ENCODE assay signal across 21 mouse cellular contexts in genomic region chr3:53288662-53289061, GRCm38 (mm10).
DNase-seq lines count a peak whose midpoint lies in the region; ATAC-seq and TF ChIP-seq lines count a peak whose summit lies in the region.
"Had no signal": no experiment of that assay in that cellular context is flagged by ENCODE, and none has a peak within 500 bp of the region (broad histone marks: within the 10 kb centered on the region; RNA-seq: fewer than 3 reads in every experiment).

No protein-coding gene starts in this region.

- H3K9me3 ChIP-seq in forebrain, postnatal 0 days (ENCODE audit: low read length): no peaks in the 10 kb centered on the region
- no peaks in the 10 kb centered on the region for H3K9me3 ChIP-seq in forebrain, embryonic 12.5 days
- H3K9me3 ChIP-seq in kidney, embryonic 15.5 days (replicated peaks): no peaks in the 10 kb centered on the region
- H3K9me3 ChIP-seq in neural tube, embryonic 13.5 days: no peaks in the 10 kb centered on the region
- no peaks in the 10 kb centered on the region for H3K9me3 ChIP-seq in neural tube, embryonic 15.5 days (replicated peaks)
- H3K9me3 ChIP-seq: embryonic facial prominence, embryonic 12.5 days; heart, embryonic 10.5 days; hindbrain, embryonic 13.5 days had no signal

- H3K4me1 ChIP-seq in forebrain, postnatal 0 days (ENCODE audit: insufficient read depth): no peaks in the 10 kb centered on the region
- no peaks in the 10 kb centered on the region for H3K4me1 ChIP-seq in forebrain, embryonic 12.5 days
- peaks cover 47% of the 10 kb centered on the region for H3K4me1 ChIP-seq in kidney, embryonic 15.5 days
- H3K4me1 ChIP-seq in neural tube, embryonic 13.5 days (replicated peaks): peaks cover 26% of the 10 kb centered on the region
- peaks cover 16% of the 10 kb centered on the region for H3K4me1 ChIP-seq in neural tube, embryonic 15.5 days
- H3K4me1 ChIP-seq: embryonic facial prominence, embryonic 12.5 days had no signal

- no peaks in the 10 kb centered on the region for H3K36me3 ChIP-seq in forebrain, postnatal 0 days (ENCODE audit: insufficient read depth)
- H3K36me3 ChIP-seq in forebrain, embryonic 12.5 days (replicated peaks): no peaks in the 10 kb centered on the region
- no peaks in the 10 kb centered on the region for H3K36me3 ChIP-seq in kidney, embryonic 15.5 days
- no peaks in the 10 kb centered on the region for H3K36me3 ChIP-seq in neural tube, embryonic 13.5 days
- H3K36me3 ChIP-seq in neural tube, embryonic 15.5 days: no peaks in the 10 kb centered on the region
- H3K36me3 ChIP-seq: embryonic facial prominence, embryonic 12.5 days; heart, embryonic 10.5 days; hindbrain, embryonic 13.5 days had no signal

- H3K4me3 ChIP-seq in forebrain, postnatal 0 days (ENCODE audit: low read depth, low read length): no peak overlapping the region
- no peak overlapping the region for H3K4me3 ChIP-seq in forebrain, embryonic 12.5 days (replicated peaks)
- no peak overlapping the region for H3K4me3 ChIP-seq in kidney, embryonic 15.5 days (replicated peaks)
- H3K4me3 ChIP-seq in neural tube, embryonic 13.5 days: no peak overlapping the region
- no peak overlapping the region for H3K4me3 ChIP-seq in neural tube, embryonic 15.5 days (replicated peaks)
- H3K4me3 ChIP-seq: embryonic facial prominence, embryonic 12.5 days; heart, embryonic 10.5 days; hindbrain, embryonic 13.5 days had no signal

- no peak for DNase-seq in forebrain, postnatal 0 days
- DNase-seq in kidney, postnatal 10 days: no peak
- no peak for DNase-seq in right cerebral cortex, postnatal 25 days
- DNase-seq: adrenal gland, postnatal 10 days; B cell, adult 2 months; cerebellum, adult 11-12 months; cerebellum, adult 9-10 months; cerebellum, postnatal 25 days; gastrocnemius, postnatal 36 days; heart, adult 18-20 months; heart, postnatal 10 days had no signal

- H3K4me2 ChIP-seq in forebrain, postnatal 0 days (ENCODE audit: low read depth): no peak overlapping the region
- H3K4me2 ChIP-seq in forebrain, embryonic 12.5 days: no peak overlapping the region
- no peak overlapping the region for H3K4me2 ChIP-seq in kidney, embryonic 15.5 days
- no peak overlapping the region for H3K4me2 ChIP-seq in neural tube, embryonic 13.5 days
- H3K4me2 ChIP-seq in neural tube, embryonic 15.5 days: no peak overlapping the region
- H3K4me2 ChIP-seq: embryonic facial prominence, embryonic 12.5 days; hindbrain, embryonic 13.5 days had no signal

- H3K27me3 ChIP-seq in forebrain, postnatal 0 days (ENCODE audit: insufficient read depth, low read length): no peaks in the 10 kb centered on the region
- H3K27me3 ChIP-seq in forebrain, embryonic 12.5 days: 0 out of 2 replicates have a peak, but pooled peaks cover 5% of the 10 kb centered on the region
- no peaks in the 10 kb centered on the region for H3K27me3 ChIP-seq in kidney, embryonic 15.5 days
- H3K27me3 ChIP-seq in neural tube, embryonic 13.5 days: no peaks in the 10 kb centered on the region
- no peaks in the 10 kb centered on the region for H3K27me3 ChIP-seq in neural tube, embryonic 15.5 days (replicated peaks)
- H3K27me3 ChIP-seq: embryonic facial prominence, embryonic 12.5 days; hindbrain, embryonic 13.5 days had no signal

- WGBS in forebrain, postnatal 0 days: 53% methylated on average over 9 of the region's 9 CpGs
- WGBS in forebrain, embryonic 12.5 days: 67% methylated on average over 9 of the region's 9 CpGs
- WGBS in kidney, embryonic 15.5 days: 38% methylated on average over 9 of the region's 9 CpGs
- 59% methylated on average over 9 of the region's 9 CpGs for WGBS in neural tube, embryonic 13.5 days
- 61% methylated on average over 9 of the region's 9 CpGs for WGBS in neural tube, embryonic 15.5 days

- H3K9ac ChIP-seq in forebrain, postnatal 0 days: no peak overlapping the region
- H3K9ac ChIP-seq in forebrain, embryonic 12.5 days: no peak overlapping the region
- no peak overlapping the region for H3K9ac ChIP-seq in kidney, embryonic 15.5 days
- H3K9ac ChIP-seq in neural tube, embryonic 13.5 days: no peak overlapping the region
- no peak overlapping the region for H3K9ac ChIP-seq in neural tube, embryonic 15.5 days (replicated peaks)
- H3K9ac ChIP-seq: embryonic facial prominence, embryonic 12.5 days; hindbrain, embryonic 13.5 days had no signal

- ATAC-seq in forebrain, postnatal 0 days: peak; percentile 16; the same call in 1 of the 2 replicates
- ATAC-seq in forebrain, embryonic 12.5 days (ENCODE audit: low FRiP score): no peak
- no peak for ATAC-seq in kidney, embryonic 15.5 days (replicated peaks; ENCODE audit: low FRiP score)
- ATAC-seq in neural tube, embryonic 13.5 days (ENCODE audit: low read depth): peak; percentile 48
- ATAC-seq in neural tube, embryonic 15.5 days (ENCODE audit: low FRiP score): no peak
- ATAC-seq: CD4-positive, CD25-positive, alpha-beta regulatory T cell, adult 4 months; forebrain, embryonic 16.5 days; hindbrain, postnatal 0 days had no signal

- no peak overlapping the region for H3K27ac ChIP-seq in forebrain, postnatal 0 days (ENCODE audit: low read depth, low read length)
- H3K27ac ChIP-seq in forebrain, embryonic 12.5 days: no peak overlapping the region
- H3K27ac ChIP-seq in kidney, embryonic 15.5 days: peak overlapping the region; percentile 52
- no peak overlapping the region for H3K27ac ChIP-seq in neural tube, embryonic 13.5 days (replicated peaks)
- H3K27ac ChIP-seq in neural tube, embryonic 15.5 days (replicated peaks): no peak overlapping the region
- H3K27ac ChIP-seq: embryonic facial prominence, embryonic 12.5 days; heart, embryonic 10.5 days; hindbrain, postnatal 0 days had no signal

- TF ChIP-seq CTCF in forebrain, postnatal 0 days (IDR thresholded peaks at IDR 0.05; ENCODE audit: low read depth): no peak

Comparison
In these comparisons a context has a peak if more than half of its experiments do, and no peak if none do; other contexts are left out.
1. ATAC-seq: peak in forebrain, postnatal 0 days (single experiment) and neural tube, embryonic 13.5 days (single experiment); none in forebrain, embryonic 12.5 days (single experiment), kidney, embryonic 15.5 days (single experiment) and neural tube, embryonic 15.5 days (single experiment).